Mouse (Mus musculus): ENCODE measurements at regions not wholly inside any gene's neighbourhood (a gene's known extent, or its start where the extent isn't known, plus 50 kb on each side); places are given as distances from the start of the nearest gene placed in this dataset.
"Not testable (repeated sequence)": the region's sequence is repeated elsewhere in the genome, so short reads cannot be mapped to it uniquely, and the experiment has no call there.

DNA sequence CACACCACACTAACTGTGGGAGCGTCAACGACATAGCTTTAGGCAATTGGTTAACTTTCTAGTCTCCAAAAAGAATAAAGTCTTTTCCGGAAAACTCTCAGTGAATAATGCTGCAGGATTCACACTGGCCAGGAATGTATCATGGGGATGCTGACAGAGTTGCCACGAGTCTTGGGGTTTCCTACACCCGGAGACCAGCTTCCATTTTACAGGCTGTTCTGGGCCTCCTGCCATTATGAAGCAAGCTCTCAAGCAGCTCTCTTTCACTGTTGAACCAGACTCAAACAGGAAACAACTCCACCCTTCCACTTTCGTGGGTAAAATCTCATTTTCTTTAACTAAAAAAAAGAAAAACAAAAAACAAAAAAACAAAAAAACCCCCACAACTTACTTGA lies 123.0 kb upstream of the Tbl1xr1 start:
- Histone ChIP-seq H3K36me3 (ENCODE audit: control insufficient read depth, insufficient read depth, low read length, poor library complexity, severe bottlenecking) (no peaks in the 10 kb centered on the region), H3K9me3 (ENCODE audit: control insufficient read depth, insufficient read depth, low read depth, low read length) (no peaks in the 10 kb centered on the region), H3K4me1 (ENCODE audit: control insufficient read depth in 2 of 2, insufficient read depth in 2 of 2, low read length in 2 of 2, poor library complexity in 1 of 2) (peaks cover 8 to 10% of the 10 kb centered on the region in 2 experiments; a peak in 2 of 4 replicates), H3K4me3 (ENCODE audit: insufficient read depth in 1 of 2, low read depth in 1 of 2, low read length in 2 of 2, poor library complexity in 1 of 2, severe bottlenecking in 1 of 2) (no peak overlapping the region), H3K9ac (ENCODE audit: insufficient read depth, low read depth, low read length, poor library complexity, severe bottlenecking) (no peak overlapping the region), H3K27ac (ENCODE audit: insufficient read depth, low read depth, low read length, poor library complexity, severe bottlenecking) (no peak overlapping the region)
- in situ Hi-C loops (cut with MboI; ENCODE audit: low sequenced_read_pairs in 2 of 2, unreplicated experiment in 2 of 2), result no loop called here
- no peak for TF ChIP-seq ZNF384 (IDR thresholded peaks at IDR 0.05; ENCODE audit: low read depth, low read length)
- no peak for TF ChIP-seq ZC3H11A (IDR thresholded peaks at IDR 0.05; ENCODE audit: borderline replicate concordance, low read depth, low read length)
- TF ChIP-seq MAFK (IDR thresholded peaks at IDR 0.05; ENCODE audit: insufficient read depth, low read depth, low read length), result no peak
- TF ChIP-seq CHD2 (IDR thresholded peaks at IDR 0.05; ENCODE audit: low read depth, low read length), result no peak
- TF ChIP-seq HCFC1 (IDR thresholded peaks at IDR 0.05; ENCODE audit: borderline replicate concordance, insufficient read depth, low read length), result no peak
- DNase-seq (ENCODE audit: low read depth, low spot score), result no peak

DNA sequence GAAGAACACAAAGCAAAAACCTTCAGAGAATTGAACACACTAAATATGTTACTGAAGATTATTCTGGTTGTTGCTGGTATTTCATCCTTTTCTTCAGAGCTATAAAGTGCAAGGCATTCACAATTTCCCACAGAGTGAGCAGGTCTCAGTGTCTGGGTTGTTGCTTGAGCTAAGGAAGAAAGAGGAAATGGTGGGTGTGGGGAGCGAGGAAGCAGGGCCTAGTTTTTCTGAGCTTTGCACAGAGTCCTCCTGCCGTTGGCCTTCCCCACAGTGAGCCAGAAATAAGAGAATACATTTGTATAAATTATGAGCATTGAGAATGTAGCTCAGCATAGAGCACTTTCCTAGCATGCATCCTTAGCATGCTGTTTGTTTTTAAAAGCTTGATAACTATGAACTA lies 120.8 kb upstream of the Tbl1xr1 start:
- no peaks in the 10 kb centered on the region for H3K9me3 ChIP-seq (ENCODE audit: control insufficient read depth, insufficient read depth, low read depth, low read length)
- TF ChIP-seq HCFC1 (IDR thresholded peaks at IDR 0.05; ENCODE audit: borderline replicate concordance, insufficient read depth, low read length), result no peak
- no peak for TF ChIP-seq CHD2 (IDR thresholded peaks at IDR 0.05; ENCODE audit: low read depth, low read length)
- no peak for TF ChIP-seq ZC3H11A (IDR thresholded peaks at IDR 0.05; ENCODE audit: borderline replicate concordance, low read depth, low read length)
- no peak for TF ChIP-seq MAFK (IDR thresholded peaks at IDR 0.05; ENCODE audit: insufficient read depth, low read depth, low read length)
- no peak for TF ChIP-seq ZNF384 (IDR thresholded peaks at IDR 0.05; ENCODE audit: low read depth, low read length)
- H3K36me3 ChIP-seq (ENCODE audit: control insufficient read depth, insufficient read depth, low read length, poor library complexity, severe bottlenecking), result no peaks in the 10 kb centered on the region
- no peak overlapping the region for H3K4me3 ChIP-seq (ENCODE audit: insufficient read depth in 1 of 2, low read depth in 1 of 2, low read length in 2 of 2, poor library complexity in 1 of 2, severe bottlenecking in 1 of 2)
- peaks cover 2 to 10% of the 10 kb centered on the region in 2 experiments; a peak in 2 of 4 replicates for H3K4me1 ChIP-seq (ENCODE audit: control insufficient read depth in 2 of 2, insufficient read depth in 2 of 2, low read length in 2 of 2, poor library complexity in 1 of 2)
- no peak for DNase-seq (ENCODE audit: low read depth, low spot score)
- H3K27ac ChIP-seq (ENCODE audit: insufficient read depth, low read depth, low read length, poor library complexity, severe bottlenecking), result no peak overlapping the region
- in situ Hi-C loops (cut with MboI; ENCODE audit: low sequenced_read_pairs in 2 of 2, unreplicated experiment in 2 of 2), result no loop called here
- H3K9ac ChIP-seq (ENCODE audit: insufficient read depth, low read depth, low read length, poor library complexity, severe bottlenecking), result no peak overlapping the region

- DNase-seq (ENCODE audit: low read depth, low spot score); H3K36me3 ChIP-seq (ENCODE audit: control insufficient read depth, insufficient read depth, low read length, poor library complexity, severe bottlenecking); H3K4me3 ChIP-seq (ENCODE audit: insufficient read depth in 1 of 2, low read depth in 1 of 2, low read length in 2 of 2, poor library complexity in 1 of 2, severe bottlenecking in 1 of 2); H3K9ac ChIP-seq (ENCODE audit: insufficient read depth, low read depth, low read length, poor library complexity, severe bottlenecking); H3K27ac ChIP-seq (ENCODE audit: insufficient read depth, low read depth, low read length, poor library complexity, severe bottlenecking); H3K9me3 ChIP-seq (ENCODE audit: control insufficient read depth, insufficient read depth, low read depth, low read length); in situ Hi-C loops (cut with MboI; ENCODE audit: low sequenced_read_pairs in 2 of 2, unreplicated experiment in 2 of 2): not testable (repeated sequence)
- peaks cover 2 to 15% of the 10 kb centered on the region in 2 experiments; a peak in 2 of 4 replicates for H3K4me1 ChIP-seq (ENCODE audit: control insufficient read depth in 2 of 2, insufficient read depth in 2 of 2, low read length in 2 of 2, poor library complexity in 1 of 2)
Measured at GRCm38 (mm10) chr3:21957105-21957504, 119.3 kb upstream of the Tbl1xr1 start.

DNA sequence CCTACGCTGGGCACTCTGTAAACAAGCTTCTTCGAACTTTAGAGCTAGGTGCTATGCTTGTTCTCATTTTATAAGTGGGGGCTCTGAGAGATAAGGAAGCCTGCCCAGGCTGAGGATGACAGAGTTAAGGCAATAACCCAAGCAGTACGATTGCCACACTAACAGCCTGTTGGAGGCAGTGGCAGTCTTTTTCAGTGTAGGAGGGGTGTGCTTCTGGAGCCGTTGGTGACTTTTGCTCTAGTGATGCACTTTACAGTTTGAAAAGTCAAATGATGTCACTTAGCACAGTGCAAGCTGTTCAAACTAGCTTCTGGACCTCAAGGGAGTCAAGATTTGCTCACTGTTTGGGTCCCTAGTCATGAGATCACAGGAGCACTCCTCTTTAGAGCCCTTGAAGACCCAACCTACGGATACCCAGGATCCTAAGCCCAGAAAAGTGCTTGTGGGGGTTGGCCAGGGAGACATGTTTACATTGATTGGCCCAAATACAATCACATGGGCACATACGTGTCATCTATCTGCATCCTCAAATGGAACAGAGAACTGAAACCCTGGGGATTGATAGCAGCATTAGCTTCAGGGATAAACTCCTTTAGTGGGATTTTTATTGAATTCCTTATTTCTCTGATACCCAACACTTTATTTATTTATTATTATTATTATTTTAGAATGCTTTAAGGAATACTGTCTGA lies 117.7 kb upstream of the Tbl1xr1 start:
- Histone ChIP-seq H3K4me1 (ENCODE audit: control insufficient read depth in 2 of 2, insufficient read depth in 2 of 2, low read length in 2 of 2, poor library complexity in 1 of 2) (peaks cover 12 to 18% of the 10 kb centered on the region in 2 experiments), H3K4me3 (ENCODE audit: insufficient read depth in 1 of 2, low read depth in 1 of 2, low read length in 2 of 2, poor library complexity in 1 of 2, severe bottlenecking in 1 of 2) (no peak overlapping the region), H3K36me3 (ENCODE audit: control insufficient read depth, insufficient read depth, low read length, poor library complexity, severe bottlenecking) (no peaks in the 10 kb centered on the region), H3K27ac (ENCODE audit: insufficient read depth, low read depth, low read length, poor library complexity, severe bottlenecking) (no peak overlapping the region), H3K9ac (ENCODE audit: insufficient read depth, low read depth, low read length, poor library complexity, severe bottlenecking) (no peak overlapping the region), H3K9me3 (ENCODE audit: control insufficient read depth, insufficient read depth, low read depth, low read length) (no peaks in the 10 kb centered on the region)
- no peak for DNase-seq (ENCODE audit: low read depth, low spot score)
- in situ Hi-C loops (cut with MboI; ENCODE audit: low sequenced_read_pairs in 2 of 2, unreplicated experiment in 2 of 2), result no loop called here
- TF ChIP-seq ZNF384 (IDR thresholded peaks at IDR 0.05; ENCODE audit: low read depth, low read length) (no peak), CHD2 (IDR thresholded peaks at IDR 0.05; ENCODE audit: low read depth, low read length) (no peak), ZC3H11A (IDR thresholded peaks at IDR 0.05; ENCODE audit: borderline replicate concordance, low read depth, low read length) (no peak), HCFC1 (IDR thresholded peaks at IDR 0.05; ENCODE audit: borderline replicate concordance, insufficient read depth, low read length) (no peak), MAFK (IDR thresholded peaks at IDR 0.05; ENCODE audit: insufficient read depth, low read depth, low read length) (no peak)

DNA sequence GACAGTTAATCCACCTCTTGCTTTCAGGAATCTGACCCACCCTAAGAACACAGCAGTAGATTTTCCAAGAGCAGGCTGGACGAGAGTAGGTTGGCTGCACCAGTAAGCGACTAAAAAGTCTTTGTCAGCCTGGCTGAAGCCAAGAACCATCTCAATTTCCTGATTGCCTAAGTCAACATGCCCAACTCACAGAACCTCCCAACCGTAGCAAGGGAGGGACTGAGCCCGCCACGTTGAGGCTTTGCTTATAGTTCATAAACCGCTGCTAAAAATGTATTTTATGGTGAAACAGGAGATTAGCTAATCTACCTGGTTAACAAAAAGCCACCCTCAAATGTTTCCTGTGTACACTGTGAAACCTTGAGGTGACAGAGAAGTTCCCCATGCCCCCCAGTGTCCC lies 115.4 kb upstream of the Tbl1xr1 start:
- Histone ChIP-seq H3K9ac (ENCODE audit: insufficient read depth, low read depth, low read length, poor library complexity, severe bottlenecking) (no peak overlapping the region), H3K4me3 (ENCODE audit: insufficient read depth in 1 of 2, low read depth in 1 of 2, low read length in 2 of 2, poor library complexity in 1 of 2, severe bottlenecking in 1 of 2) (no peak overlapping the region), H3K9me3 (ENCODE audit: control insufficient read depth, insufficient read depth, low read depth, low read length) (no peaks in the 10 kb centered on the region), H3K4me1 (ENCODE audit: control insufficient read depth in 2 of 2, insufficient read depth in 2 of 2, low read length in 2 of 2, poor library complexity in 1 of 2) (peaks cover 10 to 21% of the 10 kb centered on the region in 2 experiments), H3K36me3 (ENCODE audit: control insufficient read depth, insufficient read depth, low read length, poor library complexity, severe bottlenecking) (no peaks in the 10 kb centered on the region), H3K27ac (ENCODE audit: insufficient read depth, low read depth, low read length, poor library complexity, severe bottlenecking) (no peak overlapping the region)
- in situ Hi-C loops (cut with MboI; ENCODE audit: low sequenced_read_pairs in 2 of 2, unreplicated experiment in 2 of 2), result no loop called here
- TF ChIP-seq ZNF384 (IDR thresholded peaks at IDR 0.05; ENCODE audit: low read depth, low read length) (no peak), CHD2 (IDR thresholded peaks at IDR 0.05; ENCODE audit: low read depth, low read length) (no peak), HCFC1 (IDR thresholded peaks at IDR 0.05; ENCODE audit: borderline replicate concordance, insufficient read depth, low read length) (no peak), ZC3H11A (IDR thresholded peaks at IDR 0.05; ENCODE audit: borderline replicate concordance, low read depth, low read length) (no peak), MAFK (IDR thresholded peaks at IDR 0.05; ENCODE audit: insufficient read depth, low read depth, low read length) (no peak)
- no peak for DNase-seq (ENCODE audit: low read depth, low spot score)

All from ES-E14 (cell line).